Mouse (Mus musculus) CH12.LX (cell line): ENCODE data around the gene Skap1. TPM values are rescaled to one million over a fixed set of nuclear protein-coding genes. Genes with fewer than 3 reads are reported as not detected.

Experiments used
- DNase-seq: peaks from one replicate; pipeline ENCODE4 v3.0.0-alpha.2; 2013; ENCODE audit errors: extremely low read depth
- H3K27ac ChIP-seq: 2 replicates; pipeline ENCODE4 v1.5.1; 2012; ENCODE audit warnings: low read depth, mild to moderate bottlenecking, control low read depth, moderate library complexity; ENCODE audit not compliant: insufficient read depth
- H3K27me3 ChIP-seq: replicated peaks from 2 replicates; pipeline ENCODE3; 2012; ENCODE audit warnings: inconsistent platforms
- H3K36me3 ChIP-seq, 2 experiments: replicated peaks in 1 of 2; 2 replicates each; pipeline versions ENCODE3 to v1.6.1; 2012; ENCODE audit warnings: inconsistent platforms in 1 of 2, low read length in 1 of 2, mild to moderate bottlenecking in 1 of 2, mixed read lengths in 1 of 2, moderate library complexity in 1 of 2; ENCODE audit not compliant: control insufficient read depth in 1 of 2, insufficient read depth in 1 of 2
- H3K4me1 ChIP-seq, 2 experiments: 2 replicates each; pipeline ENCODE4 v1.6.1; 2012; ENCODE audit warnings: inconsistent platforms in 1 of 2, moderate library complexity in 1 of 2; ENCODE audit not compliant: insufficient read depth in 2 of 2, control insufficient read depth in 1 of 2
- H3K4me2 ChIP-seq: 2 replicates; pipeline ENCODE4 v1.6.1; 2012; ENCODE audit warnings: low read depth, mild to moderate bottlenecking, control low read depth; ENCODE audit not compliant: poor library complexity, insufficient read depth, severe bottlenecking
- H3K4me3 ChIP-seq, 3 experiments: fragments of 150-350 bp in 1 of 3; sonication (generic) in 1 of 3; replicated peaks in 1 of 3; 2 replicates each; pipeline versions ENCODE3 to v1.5.1; 2011 to 2012; ENCODE audit warnings: low read depth in 2 of 3, low read length in 2 of 3, mild to moderate bottlenecking in 2 of 3, moderate library complexity in 2 of 3, control low read depth in 1 of 3, improper control_type of control experiment in 1 of 3, inconsistent platforms in 1 of 3, mixed read lengths in 1 of 3; ENCODE audit not compliant: poor library complexity in 1 of 3
- H3K79me2 ChIP-seq: replicated peaks from 2 replicates; pipeline ENCODE4 v1.6.1; 2012; ENCODE audit warnings: mild to moderate bottlenecking, moderate library complexity; ENCODE audit not compliant: control insufficient read depth, poor library complexity, insufficient read depth, severe bottlenecking; ENCODE audit errors: extremely low read depth
- H3K9ac ChIP-seq: 2 replicates; pipeline ENCODE4 v1.6.1; 2012; ENCODE audit warnings: low read depth, mild to moderate bottlenecking, control low read depth, moderate library complexity; ENCODE audit not compliant: insufficient read depth
- H3K9me3 ChIP-seq: replicated peaks from 2 replicates; pipeline ENCODE3; 2012; ENCODE audit warnings: low read length, inconsistent platforms, mixed read lengths
- BHLHE40 ChIP-seq: IDR thresholded peaks from 2 replicates; pipeline ENCODE4 v1.6.1; 2011; ENCODE audit warnings: mild to moderate bottlenecking, low read depth, low read length, improper control_type of control experiment
- CHD1 ChIP-seq: IDR thresholded peaks from 2 replicates; pipeline ENCODE4 v1.6.1; 2012; ENCODE audit warnings: low read depth, low read length, improper control_type of control experiment, inconsistent platforms
- CTCF ChIP-seq, 2 experiments: IDR thresholded peaks in 1 of 2; conservative IDR thresholded peaks in 1 of 2; 2 replicates each; pipeline ENCODE4 v1.5.1; 2011 to 2012; ENCODE audit warnings: low read depth in 2 of 2, low read length in 2 of 2, improper control_type of control experiment in 1 of 2, inconsistent platforms in 1 of 2, mild to moderate bottlenecking in 1 of 2, moderate library complexity in 1 of 2
- E2F4 ChIP-seq: IDR thresholded peaks from 2 replicates; pipeline ENCODE4 v1.6.1; 2011; ENCODE audit warnings: low read depth, low read length, improper control_type of control experiment; ENCODE audit not compliant: insufficient replicate concordance
- ETS1 ChIP-seq: conservative IDR thresholded peaks from 2 replicates; pipeline ENCODE4 v1.6.1; 2012; ENCODE audit warnings: low read depth, mild to moderate bottlenecking, inconsistent platforms, low read length, improper control_type of control experiment, moderate library complexity
- GABPA ChIP-seq: IDR thresholded peaks from 2 replicates; pipeline ENCODE4 v1.6.1; 2012; ENCODE audit warnings: low read depth, low read length, improper control_type of control experiment, inconsistent platforms; ENCODE audit not compliant: insufficient replicate concordance
- IRF4 ChIP-seq: IDR thresholded peaks from 2 replicates; pipeline ENCODE4 v1.6.1; 2014; ENCODE audit warnings: low read depth, mild to moderate bottlenecking, inconsistent platforms, low read length, improper control_type of control experiment
- JUN ChIP-seq: IDR thresholded peaks from 2 replicates; pipeline ENCODE4 v1.6.1; 2011; ENCODE audit warnings: low read depth, mild to moderate bottlenecking, low read length, improper control_type of control experiment, moderate library complexity; ENCODE audit not compliant: insufficient read depth
- KAT2A ChIP-seq: IDR thresholded peaks from 2 replicates; pipeline ENCODE4 v1.6.1; 2012; ENCODE audit warnings: low read length, improper control_type of control experiment, inconsistent platforms; ENCODE audit not compliant: insufficient replicate concordance
- MXI1 ChIP-seq: IDR thresholded peaks from 2 replicates; pipeline ENCODE4 v1.6.1; 2011; ENCODE audit warnings: mild to moderate bottlenecking, low read depth, low read length, improper control_type of control experiment
- MYC ChIP-seq: IDR thresholded peaks from 2 replicates; pipeline ENCODE4 v1.6.1; 2011; ENCODE audit warnings: low read depth, mild to moderate bottlenecking, improper control_type of control experiment, low read length
- NELFE ChIP-seq: IDR thresholded peaks from 2 replicates; pipeline ENCODE4 v1.6.1; 2011; ENCODE audit warnings: low read depth, low read length, improper control_type of control experiment
- PAX5 ChIP-seq: IDR thresholded peaks from 2 replicates; pipeline ENCODE4 v1.6.1; 2012; ENCODE audit warnings: low read length, inconsistent platforms, mixed read lengths
- POLR2A ChIP-seq: IDR thresholded peaks from 2 replicates; pipeline ENCODE4 v1.6.1; 2011; ENCODE audit warnings: low read depth, mild to moderate bottlenecking, improper control_type of control experiment, low read length
- POLR2AphosphoS2 ChIP-seq: IDR thresholded peaks from 2 replicates; pipeline ENCODE4 v1.6.1; 2011; ENCODE audit warnings: low read depth, low read length, improper control_type of control experiment
- RCOR1 ChIP-seq: conservative IDR thresholded peaks from 2 replicates; pipeline ENCODE4 v1.6.1; 2012; ENCODE audit warnings: low read depth, mild to moderate bottlenecking, inconsistent platforms, low read length, improper control_type of control experiment
- SIN3A ChIP-seq: IDR thresholded peaks from 2 replicates; pipeline ENCODE4 v1.6.1; 2012; ENCODE audit warnings: low read length, improper control_type of control experiment, inconsistent platforms
- TCF12 ChIP-seq: IDR thresholded peaks from 2 replicates; pipeline ENCODE4 v1.6.1; 2014; ENCODE audit warnings: low read depth, mild to moderate bottlenecking, inconsistent platforms, low read length, improper control_type of control experiment
- UBTF ChIP-seq: IDR thresholded peaks from 2 replicates; pipeline ENCODE4 v1.6.1; 2012; ENCODE audit warnings: low read depth, mild to moderate bottlenecking, inconsistent platforms, low read length, improper control_type of control experiment, moderate library complexity
- USF2 ChIP-seq: conservative IDR thresholded peaks from 2 replicates; pipeline ENCODE4 v1.6.1; 2011; ENCODE audit warnings: low read depth, low read length, improper control_type of control experiment
- ZKSCAN1 ChIP-seq: IDR thresholded peaks from 2 replicates; pipeline ENCODE4 v1.6.1; 2012; ENCODE audit warnings: low read depth, inconsistent platforms, low read length, improper control_type of control experiment, borderline replicate concordance
- dilution Hi-C: fragments of 300-500 bp; cut with MboI; formaldehyde crosslinking; loops from 2 replicates; pipeline ENCODE4 v1.14.3; 2020; ENCODE audit warnings: low sequenced_read_pairs; ENCODE audit not compliant: extremely low pct_unique_long_range_greater_than_20kb, extremely low pct_ligation_motif_present
- in situ Hi-C: fragments of 300-500 bp; cut with MboI; formaldehyde crosslinking; loops from 3 replicates; pipeline ENCODE4 v1.14.3; 2019; ENCODE audit warnings: low sequenced_read_pairs, low pct_ligation_motif_present, low pct_unique_long_range_greater_than_20kb, mixed read lengths
- polyA plus RNA-seq: library from polyadenylated mRNA; unstranded; fragments of >175 nt; gene quantifications from 2 replicates; pipeline ENCODE4 v1.2.1, GENCODE M21; 2012; ENCODE audit warnings: low read depth; ENCODE audit not compliant: insufficient read length
- total RNA-seq, 2 experiments: library from RNA; depleted of rRNA; stranded (reverse); fragments of 300-350 nt in 1 of 2; fragments of >200 nt in 1 of 2; gene quantifications; 2 replicates each; pipeline ENCODE4 v1.2.3; 2012 to 2014

Gene Skap1
- total and polyA plus RNA-seq, 3 experiments, result not detected

GRCm38 (mm10) chr11:96498481-96498880 lies 34.1 kb downstream of the Skap1 start:
- no peak overlapping the region for H3K27ac ChIP-seq
- no peak for DNase-seq
- in situ Hi-C loops (no loop called here), dilution Hi-C loops (no loop called here)
- no peaks in the 10 kb centered on the region for H3K36me3 ChIP-seq
- no peak overlapping the region for H3K4me3 ChIP-seq
- no peaks in the 10 kb centered on the region for H3K4me1 ChIP-seq
- H3K4me2 ChIP-seq, result no peak overlapping the region
- peaks cover 69% of the 10 kb centered on the region for H3K27me3 ChIP-seq
- no peaks in the 10 kb centered on the region for H3K79me2 ChIP-seq
- TF ChIP-seq PAX5, result no peak
- TF ChIP-seq POLR2A, result no peak
- no peak for TF ChIP-seq POLR2AphosphoS2
- TF ChIP-seq JUN, result no peak
- no peak for TF ChIP-seq KAT2A
- no peak for TF ChIP-seq CTCF (conservative IDR thresholded peaks at IDR 0.05 in 1 of 2, IDR thresholded peaks at IDR 0.05 in 1 of 2; ENCODE audit: low read depth in 2 of 2, low read length in 2 of 2)
- TF ChIP-seq MXI1, result no peak
- no peak for TF ChIP-seq TCF12
- no peak for TF ChIP-seq MYC
- no peak for TF ChIP-seq IRF4
- TF ChIP-seq SIN3A, result no peak
- no peak for TF ChIP-seq ZKSCAN1
- TF ChIP-seq E2F4, result no peak
- no peak for TF ChIP-seq USF2
- no peak for TF ChIP-seq ETS1
- TF ChIP-seq UBTF, result no peak
- no peak for TF ChIP-seq CHD1
- TF ChIP-seq GABPA, result no peak
- TF ChIP-seq BHLHE40, result no peak
- no peak for TF ChIP-seq NELFE
- no peaks in the 10 kb centered on the region for H3K9me3 ChIP-seq
- H3K9ac ChIP-seq, result no peak overlapping the region

GRCm38 (mm10) chr11:96501042-96501441 lies 36.6 kb downstream of the Skap1 start:
- H3K9me3 ChIP-seq, result no peaks in the 10 kb centered on the region
- H3K4me3 ChIP-seq, result no peak overlapping the region
- H3K36me3 ChIP-seq, result no peaks in the 10 kb centered on the region
- no peaks in the 10 kb centered on the region for H3K79me2 ChIP-seq
- H3K9ac ChIP-seq, result no peak overlapping the region
- in situ Hi-C loops, result no loop called here
- no peak for DNase-seq
- peaks cover 72% of the 10 kb centered on the region for H3K27me3 ChIP-seq
- TF ChIP-seq UBTF (no peak), TCF12 (no peak), RCOR1 (no peak)
- peaks cover 0 to 4% of the 10 kb centered on the region in 2 experiments; a peak in 1 of 4 replicates for H3K4me1 ChIP-seq
- dilution Hi-C loops, result no loop called here
- no peak overlapping the region for H3K4me2 ChIP-seq
- no peak overlapping the region for H3K27ac ChIP-seq
